Mouse (Mus musculus) neural tube, embryonic 11.5 days (tissue): ENCODE results near the gene Cracr2b. TPM values are rescaled to one million over a fixed set of nuclear protein-coding genes. Genes with fewer than 3 reads are reported as not detected.

Experiments
- ATAC-seq: fragments of 200-750 bp; cut with Nextera tagmentation; 2 replicates; pipeline ENCODE4 v1.8.0; 2017; ENCODE audit warnings: moderate number of reproducible peaks, mild to moderate bottlenecking, moderate TSS enrichment, moderate library complexity; ENCODE audit not compliant: insufficient read depth, low FRiP score, low TSS enrichment
- DNase-seq: peaks from one replicate; pipeline ENCODE4 v3.0.0-alpha.2; 2015; ENCODE audit warnings: low spot score
- H3K27ac ChIP-seq: fragments of 300-500 bp; sonication (generic); 2 replicates; pipeline ENCODE4 v1.5.1; 2014; ENCODE audit warnings: low read depth, mild to moderate bottlenecking, low read length
- H3K27me3 ChIP-seq: fragments of 300-500 bp; sonication (generic); 2 replicates; pipeline ENCODE4 v1.6.1; 2014; ENCODE audit warnings: mild to moderate bottlenecking, low read length, mixed read lengths; ENCODE audit not compliant: control insufficient read depth, insufficient read depth
- H3K36me3 ChIP-seq: fragments of 300-500 bp; sonication (generic); 2 replicates; pipeline ENCODE4 v1.6.1; 2014; ENCODE audit warnings: mild to moderate bottlenecking, low read length, moderate library complexity, mixed read lengths; ENCODE audit not compliant: control insufficient read depth, insufficient read depth
- H3K4me1 ChIP-seq: fragments of 300-500 bp; sonication (generic); 2 replicates; pipeline ENCODE4 v1.6.1; 2014; ENCODE audit warnings: low read length, mixed read lengths; ENCODE audit not compliant: control insufficient read depth, insufficient read depth
- H3K4me2 ChIP-seq: fragments of 300-500 bp; sonication (generic); 2 replicates; pipeline ENCODE4 v1.6.1; 2014; ENCODE audit warnings: low read depth, mild to moderate bottlenecking, moderate library complexity
- H3K4me3 ChIP-seq: fragments of 300-500 bp; sonication (generic); 2 replicates; pipeline ENCODE4 v1.5.1; 2014; ENCODE audit warnings: low read depth, low read length
- H3K9ac ChIP-seq: fragments of 300-500 bp; sonication (generic); 2 replicates; pipeline ENCODE4 v1.6.1; 2014; ENCODE audit warnings: mild to moderate bottlenecking, low read length
- H3K9me3 ChIP-seq: fragments of 300-500 bp; sonication (generic); 2 replicates; pipeline ENCODE4 v1.6.1; 2016; ENCODE audit warnings: low read length; ENCODE audit not compliant: control insufficient read depth
- WGBS: fragments of 180-500 bp; shearing (Covaris S2); extraction: QIAGEN DNeasy Blood & Tissue Kit; methylation state at CpG from one replicate; pipeline ENCODE4 v1.1.7; 2014; 5-methylcytosine and 5-hydroxymethylcytosine counted together
- polyA plus RNA-seq: library from polyadenylated mRNA; unstranded; fragments of >200 nt; fragmentation: Nextera tagmentation; extraction: Ambion mirVana; gene quantifications from 2 replicates; pipeline ENCODE4 v1.2.1, GENCODE M21; 2014

The Cracr2b gene
- polyA plus RNA-seq, result 2.8 and 6.4 TPM in 2 replicates

DNA sequence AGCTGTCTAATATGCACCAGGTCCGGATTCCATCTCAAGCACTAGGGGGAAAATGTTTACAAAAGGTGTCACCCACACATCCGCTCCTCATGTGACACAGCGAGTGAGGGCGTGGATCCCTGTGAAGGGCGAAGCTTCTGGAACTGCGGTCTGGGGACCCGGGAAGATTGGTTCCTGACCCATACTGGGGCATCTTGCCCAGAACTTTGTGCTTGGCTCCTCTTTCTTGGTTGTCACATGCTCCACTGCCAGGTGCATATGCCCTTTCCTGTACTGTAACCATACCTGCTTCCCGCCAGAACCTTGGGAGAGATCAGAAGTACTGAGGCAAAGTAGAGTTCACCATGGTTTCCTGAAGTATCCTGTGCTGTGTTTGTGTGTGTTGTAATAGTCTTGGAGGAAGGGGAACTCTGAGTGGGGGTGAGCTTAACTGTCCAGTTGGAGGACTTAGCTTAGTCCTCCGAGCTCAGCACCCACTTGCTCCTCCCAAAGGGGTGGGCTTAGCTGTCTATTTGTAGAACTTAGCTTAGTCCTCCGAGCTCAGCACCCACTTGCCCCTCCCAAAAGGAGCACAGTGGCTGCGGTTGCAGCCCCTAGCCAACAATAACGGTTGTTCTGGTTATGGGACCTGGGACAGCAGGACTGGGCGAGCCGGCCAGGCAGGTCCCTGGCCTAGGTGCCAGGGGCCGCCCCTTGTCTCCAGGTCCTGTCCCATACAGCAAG, at the start of gene Cracr2b:
Gene Cracr2b (plus strand): TSS at position 704 of the 723 bp plus-strand sequence.
- WGBS, result 72% methylated on average over 15 of the region's 15 CpGs
- Histone ChIP-seq H3K4me2 (peak within 1 kb of the TSS; percentile 46), H3K4me1 (peaks cover 11% of the 10 kb centered on the region), H3K9ac (peak within 1 kb of the TSS; percentile 32; the same call in 1 of the 2 replicates), H3K27ac (no peak within 1 kb of the TSS), H3K36me3 (no peaks in the 10 kb centered on the region), H3K27me3 (peaks cover 59% of the 10 kb centered on the region), H3K4me3 (peak within 1 kb of the TSS; percentile 27), H3K9me3 (no peaks in the 10 kb centered on the region)
- ATAC-seq (no peak), DNase-seq (no peak)

DNA sequence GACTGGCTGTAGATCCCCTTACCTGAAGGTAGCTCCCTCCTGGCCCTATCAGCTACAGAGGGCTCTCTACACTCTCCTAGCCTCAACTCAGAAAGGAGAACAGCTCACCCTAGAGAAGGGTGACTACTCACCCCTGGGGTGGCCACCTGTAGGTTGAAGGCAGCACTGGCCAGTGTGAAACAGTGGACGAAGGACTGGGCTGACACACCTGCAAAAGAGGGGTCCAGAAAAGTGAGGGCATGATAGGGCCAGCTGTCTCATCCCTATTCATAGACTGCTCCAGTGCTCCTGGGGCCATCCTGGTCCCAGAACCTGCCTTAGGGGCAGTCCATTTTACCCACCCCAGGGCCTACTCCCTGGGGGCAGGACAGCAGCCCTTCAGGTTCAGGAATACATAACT, 49.2 kb upstream of the Cracr2b start:
- DNase-seq (no peak), ATAC-seq (no peak)
- no peaks in the 10 kb centered on the region for H3K9me3 ChIP-seq
- H3K4me2 ChIP-seq, result no peak overlapping the region
- H3K4me1 ChIP-seq, result peaks cover 10% of the 10 kb centered on the region; the same call in 1 of the 2 replicates
- H3K27ac ChIP-seq, result no peak overlapping the region
- no peak overlapping the region for H3K9ac ChIP-seq
- peaks cover 4% of the 10 kb centered on the region; the same call in 1 of the 2 replicates for H3K36me3 ChIP-seq
- no peak overlapping the region for H3K4me3 ChIP-seq
- no peaks in the 10 kb centered on the region for H3K27me3 ChIP-seq
- WGBS, result 100% methylated on average over 1 of the region's 1 CpGs

DNA sequence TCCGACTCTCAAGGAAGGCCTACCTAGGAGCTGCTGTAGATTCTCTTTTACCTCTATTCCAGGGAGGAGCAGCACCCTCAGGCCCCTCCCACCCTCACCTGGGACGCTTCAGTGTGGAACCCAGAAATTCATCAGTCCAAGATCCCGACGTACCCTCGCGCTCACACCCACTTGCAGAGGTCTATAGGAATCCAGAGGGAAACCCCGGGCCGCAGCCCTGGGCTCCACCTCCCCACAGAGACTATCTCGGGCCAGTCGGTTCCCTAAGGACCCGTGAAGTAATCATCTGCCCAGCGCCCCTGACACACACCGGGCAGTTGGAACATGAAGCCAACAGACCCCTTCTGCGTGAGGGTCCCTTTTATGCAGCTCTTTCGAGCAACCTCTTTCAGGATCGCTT, 47.6 kb upstream of the Cracr2b start:
- Histone ChIP-seq H3K4me3 (peak overlapping the region; percentile 77), H3K36me3 (peaks cover 2% of the 10 kb centered on the region; the same call in 1 of the 2 replicates), H3K27ac (peak overlapping the region; percentile 75), H3K4me1 (peaks cover 10% of the 10 kb centered on the region; the same call in 1 of the 2 replicates), H3K9me3 (no peaks in the 10 kb centered on the region), H3K27me3 (no peaks in the 10 kb centered on the region), H3K9ac (peak overlapping the region; percentile 82), H3K4me2 (peak overlapping the region; percentile 85)
- ATAC-seq (peak; percentile 11; the same call in 1 of the 2 replicates), DNase-seq (peak; percentile 26)
- 3% methylated on average over 16 of the region's 16 CpGs for WGBS

DNA sequence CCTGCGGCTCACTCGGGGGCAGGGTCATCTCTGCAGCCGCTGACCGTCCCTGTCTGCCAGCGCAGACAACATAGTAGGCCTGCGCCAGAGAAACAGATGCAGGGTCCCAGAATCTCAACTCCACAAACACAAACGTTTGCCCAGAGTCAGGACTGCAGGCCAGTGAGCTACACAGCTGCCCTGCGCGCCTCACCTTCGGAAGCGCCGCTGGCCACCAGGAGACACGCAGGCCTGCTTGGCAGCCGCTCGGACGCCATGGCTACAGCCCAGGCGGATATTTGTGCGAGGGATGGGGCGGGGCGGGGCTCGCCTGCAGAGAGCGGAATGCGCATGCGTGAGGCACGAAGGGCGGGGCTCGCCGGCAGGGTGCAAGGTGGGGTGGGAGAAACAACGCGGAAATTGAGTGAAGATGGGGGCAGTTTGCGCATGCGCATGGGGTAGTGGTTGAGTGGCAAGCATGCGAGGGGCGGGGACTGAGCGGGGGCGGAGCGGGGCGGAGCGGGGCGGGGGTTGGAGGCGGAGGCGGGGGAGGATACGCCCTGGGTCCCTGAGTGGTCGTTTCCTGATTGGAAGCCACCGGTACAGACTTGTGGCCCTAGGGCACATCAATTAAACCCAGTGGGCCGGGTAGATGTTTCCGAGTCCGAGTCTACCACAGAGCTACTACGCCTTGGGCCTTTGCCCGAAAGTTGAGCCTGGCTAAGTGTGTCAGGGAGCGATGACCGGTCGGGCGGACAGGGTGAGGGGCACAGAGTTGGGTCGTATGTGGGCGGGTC, 46.9 kb upstream of the Cracr2b start, which contains the start of gene Gatd1:
Gene Gatd1 (minus strand): TSS at position 328 of the 776 bp plus-strand sequence.
- under 1% methylated on average over 53 of the region's 56 CpGs for WGBS
- H3K36me3 ChIP-seq, result no peaks in the 10 kb centered on the region

DNA sequence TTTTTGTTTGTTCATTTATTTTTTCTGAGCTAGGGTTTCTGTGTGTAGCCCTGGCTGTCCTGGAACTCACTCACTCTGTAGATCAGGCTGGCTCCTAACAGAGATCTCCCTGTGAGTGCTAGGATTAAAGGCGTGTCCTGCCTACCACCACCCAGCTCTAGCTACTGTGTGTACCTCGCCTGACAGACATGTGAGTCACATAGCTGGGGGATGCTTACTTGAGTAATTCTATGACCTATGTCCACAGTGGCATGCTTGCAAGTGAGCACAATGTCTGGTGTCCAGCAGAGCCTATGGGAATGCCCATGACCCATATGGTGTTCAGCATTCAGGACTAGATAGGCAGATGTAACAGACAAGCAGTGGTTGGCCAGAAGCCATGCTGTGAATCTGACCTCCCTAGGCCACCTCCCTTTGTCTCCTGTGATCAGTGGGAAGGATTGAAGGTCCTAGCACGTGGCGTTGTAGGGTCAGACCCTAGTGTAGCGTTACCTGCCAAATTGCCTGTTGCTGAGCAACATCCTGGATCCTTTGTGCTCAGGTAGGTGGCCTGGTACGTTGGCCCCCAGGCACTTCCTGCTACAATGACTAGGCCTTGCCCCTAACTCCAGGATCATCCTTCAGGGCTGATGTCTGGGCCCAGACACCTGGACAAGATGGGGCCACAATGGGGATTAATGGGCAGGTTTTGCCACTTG, 44.6 kb upstream of the Cracr2b start:
- no peaks in the 10 kb centered on the region for H3K9me3 ChIP-seq
- H3K4me3 ChIP-seq, result no peak overlapping the region
- H3K4me2 ChIP-seq, result no peak overlapping the region
- H3K9ac ChIP-seq, result no peak overlapping the region
- no peaks in the 10 kb centered on the region for H3K36me3 ChIP-seq
- DNase-seq (no peak), ATAC-seq (no peak)
- H3K4me1 ChIP-seq, result peaks cover 6% of the 10 kb centered on the region; the same call in 1 of the 2 replicates
- H3K27ac ChIP-seq, result no peak overlapping the region
- WGBS, result 80% methylated on average over 6 of the region's 6 CpGs
- H3K27me3 ChIP-seq, result no peaks in the 10 kb centered on the region

More for the DNA sequence above, 46.9 kb upstream of the Cracr2b start, which contains the start of gene Gatd1:
- Histone ChIP-seq H3K9me3 (no peaks in the 10 kb centered on the region), H3K9ac (peak within 1 kb of the TSS; percentile 82), H3K4me3 (peak within 1 kb of the TSS; percentile 77), H3K27ac (peak within 1 kb of the TSS; percentile 75), H3K4me2 (peak within 1 kb of the TSS; percentile 85), H3K4me1 (peaks cover 10% of the 10 kb centered on the region; the same call in 1 of the 2 replicates), H3K27me3 (no peaks in the 10 kb centered on the region)
- peak; percentile 85 for ATAC-seq
- DNase-seq, result peak; percentile 100

DNA sequence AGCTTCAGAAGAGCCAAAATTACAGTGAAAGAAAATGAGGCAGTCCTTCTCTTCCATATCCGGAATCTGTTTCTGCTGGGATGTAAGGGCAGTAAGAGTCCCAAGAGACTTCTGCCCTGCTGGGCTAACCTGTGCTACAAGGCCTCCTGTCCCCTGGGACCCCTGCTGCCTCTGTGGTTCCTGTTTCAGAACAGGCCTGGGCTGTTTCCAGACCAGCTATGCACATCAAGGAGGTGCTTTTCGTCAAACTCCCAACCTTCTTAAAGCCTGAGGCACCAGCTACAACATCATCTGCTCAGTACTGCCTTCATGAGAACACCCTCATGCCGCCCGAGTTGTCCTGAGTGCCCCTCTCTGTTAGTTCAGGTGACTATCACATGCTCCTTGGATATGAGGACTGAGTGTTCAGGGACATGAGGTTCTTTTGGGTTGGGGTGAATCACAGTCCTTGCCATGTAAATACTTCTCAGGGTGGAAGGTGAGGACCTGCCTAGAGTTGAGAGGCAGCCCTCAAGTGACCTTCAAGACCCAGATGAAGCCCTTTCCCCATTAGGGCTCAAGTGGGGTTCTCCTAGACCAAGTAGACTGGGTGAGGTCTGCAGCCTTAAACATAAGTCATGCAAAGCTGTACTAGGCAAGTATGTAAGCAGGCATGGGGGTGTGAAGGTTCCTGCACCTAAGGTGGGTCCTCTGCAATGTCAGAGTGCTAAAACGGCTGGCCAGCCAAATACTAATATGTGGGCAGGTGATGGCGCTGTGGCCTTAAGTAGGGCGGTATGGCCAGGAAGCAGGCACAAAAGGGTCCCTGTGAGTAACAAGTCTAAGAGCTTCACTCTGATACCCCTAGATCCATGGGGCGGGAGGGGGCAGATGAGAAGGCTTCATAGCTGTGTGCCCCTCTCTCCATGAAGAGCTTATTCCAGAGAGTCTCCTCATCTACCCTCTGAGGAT, 42.9 kb upstream of the Cracr2b start:
- H3K9me3 ChIP-seq, result no peaks in the 10 kb centered on the region
- no peak overlapping the region for H3K9ac ChIP-seq
- no peak overlapping the region for H3K27ac ChIP-seq
- no peak overlapping the region for H3K4me3 ChIP-seq
- H3K4me1 ChIP-seq, result peaks cover 3% of the 10 kb centered on the region; the same call in 1 of the 2 replicates
- no peak overlapping the region for H3K4me2 ChIP-seq
- no peak for ATAC-seq
- DNase-seq, result no peak
- no peaks in the 10 kb centered on the region for H3K27me3 ChIP-seq
- 70% methylated on average over 8 of the region's 8 CpGs for WGBS
- H3K36me3 ChIP-seq, result no peaks in the 10 kb centered on the region

DNA sequence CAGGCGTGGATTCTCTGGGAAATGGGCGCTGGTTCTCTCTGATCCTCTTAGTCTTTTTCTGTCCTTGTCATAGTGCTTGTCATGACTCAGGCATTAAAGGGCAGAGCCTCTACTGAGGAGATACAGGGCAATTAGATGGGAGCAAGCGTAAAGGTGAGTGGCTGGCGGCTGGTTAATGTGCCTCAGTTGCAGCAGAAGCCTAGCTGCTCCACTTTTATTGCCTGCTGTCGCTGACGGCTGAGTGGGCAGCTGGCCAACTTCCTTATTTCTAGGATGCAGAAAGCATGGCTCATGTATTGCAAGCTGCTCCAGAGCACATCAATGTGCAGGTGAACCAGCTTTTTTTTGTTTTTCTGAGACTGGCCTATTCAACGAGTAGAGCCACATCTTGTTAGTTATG, 41.9 kb upstream of the Cracr2b start:
- no peak overlapping the region for H3K27ac ChIP-seq
- H3K9me3 ChIP-seq, result no peaks in the 10 kb centered on the region
- WGBS, result 71% methylated on average over 7 of the region's 7 CpGs
- H3K27me3 ChIP-seq, result no peaks in the 10 kb centered on the region
- DNase-seq, result no peak
- H3K4me3 ChIP-seq, result no peak overlapping the region
- H3K4me1 ChIP-seq, result peaks cover 3% of the 10 kb centered on the region; the same call in 1 of the 2 replicates
- ATAC-seq, result no peak
- no peaks in the 10 kb centered on the region for H3K36me3 ChIP-seq
- H3K4me2 ChIP-seq, result no peak overlapping the region
- no peak overlapping the region for H3K9ac ChIP-seq
